Mouse (Mus musculus) spleen, adult 18-20 months (tissue): Measurements from ENCODE around the gene Spint4.
A peak's percentile ranks its signal among the peaks of the same experiment; 100 is the strongest.
"Not testable (repeated sequence)": the region's sequence is repeated elsewhere in the genome, so short reads cannot be mapped to it uniquely, and the experiment has no call there.

Experiments
- DNase-seq, 2 experiments: peaks; one replicate each; pipeline ENCODE4 v3.0.0; 2022; ENCODE audit warnings: mixed read lengths in 2 of 2

Spint4 gene

GRCm38 (mm10) chr2:164698201-164698600 lies at the start of gene Spint4:
Spint4 (plus strand) TSS chr2:164698501.
- no peak for DNase-seq

- DNase-seq, result peak in 1 of 2 experiments; percentile 53
These were observed 42.4 kb upstream of the Spint4 start, which contains the start of gene Wfdc10 for GRCm38 (mm10) chr2:164655858-164656257. Wfdc10 (plus strand) TSS chr2:164656046.

- DNase-seq, result no peak
These were observed 41.8 kb upstream of the Spint4 start, which contains the start of gene Wfdc9 for GRCm38 (mm10) chr2:164656483-164656882. Wfdc9 (minus strand) TSS chr2:164656583.

GRCm38 (mm10) chr2:164664851-164665250 lies 33.5 kb upstream of the Spint4 start:
- no peak for DNase-seq

GRCm38 (mm10) chr2:164670261-164670660 lies 28.0 kb upstream of the Spint4 start:
- DNase-seq, result no peak

GRCm38 (mm10) chr2:164670938-164671337 lies 27.4 kb upstream of the Spint4 start:
- no peak for DNase-seq

- DNase-seq, result no peak
These were observed 24.3 kb upstream of the Spint4 start, which contains the start of gene Wfdc11 for GRCm38 (mm10) chr2:164673987-164674386. Wfdc11 (minus strand) TSS chr2:164674087.

GRCm38 (mm10) chr2:164676103-164676502 lies 22.2 kb upstream of the Spint4 start:
- no peak for DNase-seq

GRCm38 (mm10) chr2:164676916-164677685 lies 21.2 kb upstream of the Spint4 start:
- DNase-seq, result no peak

- peak; percentile 43 to 59 for DNase-seq
These were observed 19.3 kb upstream of the Spint4 start for GRCm38 (mm10) chr2:164678848-164679625.

GRCm38 (mm10) chr2:164679906-164680305 lies 18.4 kb upstream of the Spint4 start:
- DNase-seq, result no peak

GRCm38 (mm10) chr2:164684807-164685206 lies 13.5 kb upstream of the Spint4 start, which contains the start of gene Wfdc13:
Wfdc13 (plus strand) TSS chr2:164685107.
- no peak for DNase-seq

GRCm38 (mm10) chr2:164700959-164701358 lies 2.7 kb downstream of the Spint4 start:
- no peak for DNase-seq

- DNase-seq, result no peak
These were observed 3.5 kb downstream of the Spint4 start for GRCm38 (mm10) chr2:164701761-164702160.

GRCm38 (mm10) chr2:164704235-164704634 lies 5.9 kb downstream of the Spint4 start:
- no peak for DNase-seq

GRCm38 (mm10) chr2:164705328-164705727 lies 7.0 kb downstream of the Spint4 start:
- no peak for DNase-seq

GRCm38 (mm10) chr2:164705991-164706390 lies 7.7 kb downstream of the Spint4 start:
- DNase-seq, result no peak

- no peak for DNase-seq
These were observed 16.7 kb downstream of the Spint4 start, which contains the start of gene Spint5 for GRCm38 (mm10) chr2:164715005-164715404. Spint5 (plus strand) TSS chr2:164715305.

- DNase-seq, result not testable (repeated sequence)
These were observed 18.0 kb downstream of the Spint4 start for GRCm38 (mm10) chr2:164716194-164716786.

- DNase-seq, result no peak
These were observed 25.0 kb downstream of the Spint4 start for GRCm38 (mm10) chr2:164723276-164723675.

- DNase-seq, result peak; percentile 15 to 69
These were observed 27.8 kb downstream of the Spint4 start for GRCm38 (mm10) chr2:164725895-164726619.

- no peak for DNase-seq
These were observed 33.4 kb downstream of the Spint4 start for GRCm38 (mm10) chr2:164731719-164732118.
